Mouse (Mus musculus) mature B cell (primary cell): ENCODE results near the gene Grhl1.
"Not testable (repeated sequence)": the region's sequence is repeated elsewhere in the genome, so short reads cannot be mapped to it uniquely, and the experiment has no call there.

Experiments
- in situ Hi-C: fragments of 300-500 bp; cut with MboI; formaldehyde crosslinking; loops from 2 replicates; pipeline ENCODE4 v1.14.3; 2019

The Grhl1 gene

GRCm38 (mm10) chr12:24571523-24572392 lies at the start of gene Grhl1:
TSS of gene Grhl1 (plus strand) at chr12:24572283.
- in situ Hi-C loops = no loop called here

GRCm38 (mm10) chr12:24525065-24525464 lies 47.0 kb upstream of the Grhl1 start:
- in situ Hi-C loops = not testable (repeated sequence)

GRCm38 (mm10) chr12:24536390-24536789 lies 35.7 kb upstream of the Grhl1 start:
- in situ Hi-C loops = no loop called here

- in situ Hi-C loops = no loop called here
Measured at GRCm38 (mm10) chr12:24537201-24537600, 34.9 kb upstream of the Grhl1 start.

- in situ Hi-C loops = no loop called here
Measured at GRCm38 (mm10) chr12:24537965-24538364, 34.1 kb upstream of the Grhl1 start.

- in situ Hi-C loops = no loop called here
Measured at GRCm38 (mm10) chr12:24541426-24542154, 30.5 kb upstream of the Grhl1 start.

GRCm38 (mm10) chr12:24547686-24548085 lies 24.4 kb upstream of the Grhl1 start:
- in situ Hi-C loops = no loop called here

- in situ Hi-C loops = no loop called here
Measured at GRCm38 (mm10) chr12:24548885-24549284, 23.2 kb upstream of the Grhl1 start.

- in situ Hi-C loops = no loop called here
Measured at GRCm38 (mm10) chr12:24552531-24552930, 19.6 kb upstream of the Grhl1 start.

- in situ Hi-C loops = no loop called here
Measured at GRCm38 (mm10) chr12:24555976-24556375, 16.1 kb upstream of the Grhl1 start.

GRCm38 (mm10) chr12:24563395-24563960 lies 8.6 kb upstream of the Grhl1 start:
- in situ Hi-C loops = no loop called here

- in situ Hi-C loops = no loop called here
Measured at GRCm38 (mm10) chr12:24565311-24565710, 6.8 kb upstream of the Grhl1 start.

GRCm38 (mm10) chr12:24567606-24568005 lies 4.5 kb upstream of the Grhl1 start:
- in situ Hi-C loops = no loop called here

GRCm38 (mm10) chr12:24572421-24573274 lies 565 bp downstream of the Grhl1 start:
- in situ Hi-C loops = no loop called here

GRCm38 (mm10) chr12:24573275-24573580 lies 1.1 kb downstream of the Grhl1 start:
- in situ Hi-C loops = no loop called here

- in situ Hi-C loops = no loop called here
Measured at GRCm38 (mm10) chr12:24574870-24575269, 2.8 kb downstream of the Grhl1 start.

GRCm38 (mm10) chr12:24580452-24580851 lies 8.4 kb downstream of the Grhl1 start:
- in situ Hi-C loops = no loop called here

- in situ Hi-C loops = no loop called here
Measured at GRCm38 (mm10) chr12:24580996-24581683, 9.1 kb downstream of the Grhl1 start.

GRCm38 (mm10) chr12:24583653-24584052 lies 11.6 kb downstream of the Grhl1 start:
- in situ Hi-C loops = no loop called here

- in situ Hi-C loops = no loop called here
Measured at GRCm38 (mm10) chr12:24584835-24585234, 12.8 kb downstream of the Grhl1 start.

- in situ Hi-C loops = no loop called here
Measured at GRCm38 (mm10) chr12:24586193-24586592, 14.1 kb downstream of the Grhl1 start.
